Mouse (Mus musculus): ENCODE data around the gene Slc25a13. TPM values are rescaled to one million over a fixed set of nuclear protein-coding genes. Genes with fewer than 3 reads are reported as not detected.

Slc25a13 gene
- total and polyA plus RNA-seq, 3 experiments: not detected

DNA sequence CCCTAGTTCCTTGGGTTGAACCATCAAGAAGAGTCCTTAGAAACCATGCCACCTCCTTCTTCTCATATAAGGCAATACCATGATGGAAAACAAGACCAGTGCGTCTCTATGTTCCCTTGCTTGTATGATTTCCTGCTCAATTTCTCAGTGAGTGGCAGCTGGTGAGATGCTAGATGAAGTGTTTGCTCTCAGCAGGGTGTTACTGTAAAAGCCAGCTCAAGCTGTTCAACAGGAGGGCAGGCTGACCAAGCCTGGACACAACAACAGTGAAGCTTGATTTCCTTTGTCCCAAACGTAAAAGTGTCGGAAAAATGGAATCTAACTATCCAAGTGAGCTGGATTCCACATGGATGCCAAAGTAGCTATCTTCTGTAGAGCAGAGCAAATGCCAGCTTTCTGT, 91.4 kb downstream of the Slc25a13 start:
- Histone ChIP-seq H3K27ac (ENCODE audit: insufficient read depth, low read depth) (no peak overlapping the region), H3K9me3 (replicated peaks; ENCODE audit: low read length) (no peaks in the 10 kb centered on the region), H3K4me2 (ENCODE audit: insufficient read depth, low read depth, poor library complexity, severe bottlenecking) (no peak overlapping the region), H3K27me3 (replicated peaks) (no peaks in the 10 kb centered on the region), H3K36me3 (replicated peaks in 1 of 2; ENCODE audit: control insufficient read depth in 1 of 2, insufficient read depth in 1 of 2, low read length in 1 of 2) (no peaks in the 10 kb centered on the region), H3K9ac (ENCODE audit: insufficient read depth, low read depth) (no peak overlapping the region), H3K4me3 (replicated peaks in 1 of 3; ENCODE audit: low read depth in 2 of 3, low read length in 2 of 3, poor library complexity in 1 of 3) (no peak overlapping the region), H3K4me1 (ENCODE audit: control insufficient read depth in 1 of 2, insufficient read depth in 2 of 2) (peaks cover 0 to 3% of the 10 kb centered on the region in 2 experiments; a peak in 1 of 4 replicates), H3K79me2 (replicated peaks; ENCODE audit: control insufficient read depth, extremely low read depth, insufficient read depth, poor library complexity, severe bottlenecking) (no peaks in the 10 kb centered on the region)
- TF ChIP-seq ZKSCAN1 (IDR thresholded peaks at IDR 0.05; ENCODE audit: borderline replicate concordance, low read depth, low read length): no peak
- TF ChIP-seq TCF12 (IDR thresholded peaks at IDR 0.05; ENCODE audit: low read depth, low read length): no peak
- TF ChIP-seq KAT2A (IDR thresholded peaks at IDR 0.05; ENCODE audit: insufficient replicate concordance, low read length): no peak
- no peak for TF ChIP-seq ZMIZ1 (IDR thresholded peaks at IDR 0.05; ENCODE audit: low read depth, low read length)
- TF ChIP-seq USF1 (IDR thresholded peaks at IDR 0.05; ENCODE audit: low read depth, low read length): no peak
- no peak for TF ChIP-seq SMC3 (IDR thresholded peaks at IDR 0.05; ENCODE audit: low read depth, low read length)
- no peak for TF ChIP-seq POLR2A (IDR thresholded peaks at IDR 0.05; ENCODE audit: low read depth, low read length)
- TF ChIP-seq MYC (IDR thresholded peaks at IDR 0.05; ENCODE audit: low read depth, low read length): no peak
- no peak for TF ChIP-seq CHD2 (IDR thresholded peaks at IDR 0.05; ENCODE audit: low read length)
- TF ChIP-seq MEF2A (IDR thresholded peaks at IDR 0.05; ENCODE audit: borderline replicate concordance, low read depth, low read length): no peak
- no peak for TF ChIP-seq JUN (IDR thresholded peaks at IDR 0.05; ENCODE audit: insufficient read depth, low read depth, low read length)
- TF ChIP-seq ZNF384 (IDR thresholded peaks at IDR 0.05; ENCODE audit: low read depth, low read length): no peak
- TF ChIP-seq POLR2AphosphoS2 (IDR thresholded peaks at IDR 0.05; ENCODE audit: low read depth, low read length): no peak
- TF ChIP-seq PAX5 (IDR thresholded peaks at IDR 0.05; ENCODE audit: low read length): no peak
- TF ChIP-seq MAFK (IDR thresholded peaks at IDR 0.05; ENCODE audit: insufficient replicate concordance, low read length): no peak
- no peak for TF ChIP-seq EP300 (IDR thresholded peaks at IDR 0.05; ENCODE audit: low read length)
- TF ChIP-seq HCFC1 (IDR thresholded peaks at IDR 0.05; ENCODE audit: low read depth, low read length): no peak
- no peak for TF ChIP-seq IRF4 (IDR thresholded peaks at IDR 0.05; ENCODE audit: low read depth, low read length)
- no peak for DNase-seq (ENCODE audit: extremely low read depth)
- in situ Hi-C loops (cut with MboI; ENCODE audit: low pct_ligation_motif_present, low pct_unique_long_range_greater_than_20kb, low sequenced_read_pairs): no loop called here
- dilution Hi-C loops (cut with MboI; ENCODE audit: extremely low pct_ligation_motif_present, extremely low pct_unique_long_range_greater_than_20kb, low sequenced_read_pairs): no loop called here

DNA sequence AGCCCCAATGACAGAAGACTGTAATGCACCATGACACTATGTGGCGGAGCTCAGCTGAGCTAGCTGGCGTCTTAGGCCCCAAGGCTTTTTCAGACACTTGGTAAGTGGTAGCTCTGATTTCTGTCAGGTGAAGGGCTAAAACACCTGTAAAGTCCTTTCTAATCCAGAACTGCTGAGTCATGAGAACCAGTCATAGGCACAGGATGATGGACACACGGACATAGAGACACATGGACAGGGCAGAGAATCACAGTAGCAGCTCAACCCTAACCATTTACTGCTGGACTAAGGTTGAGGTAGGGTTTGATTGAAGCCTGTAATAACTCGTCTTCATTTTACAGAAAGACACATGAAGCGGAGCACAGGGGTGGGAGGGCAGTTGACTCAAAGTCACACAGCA, 95.1 kb downstream of the Slc25a13 start:
- in situ Hi-C loops (cut with MboI; ENCODE audit: low pct_ligation_motif_present, low pct_unique_long_range_greater_than_20kb, low sequenced_read_pairs): loop anchor here (25.0 kb wide), 1 partner anchor 765 kb away; the partner anchor contains the start of gene Dlx5

More for the DNA sequence above, 95.1 kb downstream of the Slc25a13 start:
- H3K9ac ChIP-seq (ENCODE audit: insufficient read depth, low read depth): no peak overlapping the region
- H3K4me2 ChIP-seq (ENCODE audit: insufficient read depth, low read depth, poor library complexity, severe bottlenecking): no peak overlapping the region
- H3K4me1 ChIP-seq (ENCODE audit: control insufficient read depth in 1 of 2, insufficient read depth in 2 of 2): peaks cover 0 to 3% of the 10 kb centered on the region in 2 experiments; a peak in 1 of 4 replicates
- H3K36me3 ChIP-seq (replicated peaks in 1 of 2; ENCODE audit: control insufficient read depth in 1 of 2, insufficient read depth in 1 of 2, low read length in 1 of 2): no peaks in the 10 kb centered on the region
- no peak for TF ChIP-seq MYC (IDR thresholded peaks at IDR 0.05; ENCODE audit: low read depth, low read length)
- no peak for TF ChIP-seq CHD1 (IDR thresholded peaks at IDR 0.05; ENCODE audit: low read depth, low read length)
- TF ChIP-seq MAFK (IDR thresholded peaks at IDR 0.05; ENCODE audit: insufficient replicate concordance, low read length): peak; percentile 63
- no peak for TF ChIP-seq SMC3 (IDR thresholded peaks at IDR 0.05; ENCODE audit: low read depth, low read length)
- DNase-seq (ENCODE audit: extremely low read depth): no peak
- H3K27me3 ChIP-seq (replicated peaks): no peaks in the 10 kb centered on the region
- no peaks in the 10 kb centered on the region for H3K9me3 ChIP-seq (replicated peaks; ENCODE audit: low read length)
- no peak overlapping the region for H3K27ac ChIP-seq (ENCODE audit: insufficient read depth, low read depth)
- dilution Hi-C loops (cut with MboI; ENCODE audit: extremely low pct_ligation_motif_present, extremely low pct_unique_long_range_greater_than_20kb, low sequenced_read_pairs): no loop called here
- no peak overlapping the region for H3K4me3 ChIP-seq (replicated peaks in 1 of 3; ENCODE audit: low read depth in 2 of 3, low read length in 2 of 3, poor library complexity in 1 of 3)
- no peaks in the 10 kb centered on the region for H3K79me2 ChIP-seq (replicated peaks; ENCODE audit: control insufficient read depth, extremely low read depth, insufficient read depth, poor library complexity, severe bottlenecking)
